Mouse (Mus musculus): ENCODE results near the gene Sap18b.
"Not testable (repeated sequence)": the region's sequence is repeated elsewhere in the genome, so short reads cannot be mapped to it uniquely, and the experiment has no call there.

The Sap18b gene

DNA sequence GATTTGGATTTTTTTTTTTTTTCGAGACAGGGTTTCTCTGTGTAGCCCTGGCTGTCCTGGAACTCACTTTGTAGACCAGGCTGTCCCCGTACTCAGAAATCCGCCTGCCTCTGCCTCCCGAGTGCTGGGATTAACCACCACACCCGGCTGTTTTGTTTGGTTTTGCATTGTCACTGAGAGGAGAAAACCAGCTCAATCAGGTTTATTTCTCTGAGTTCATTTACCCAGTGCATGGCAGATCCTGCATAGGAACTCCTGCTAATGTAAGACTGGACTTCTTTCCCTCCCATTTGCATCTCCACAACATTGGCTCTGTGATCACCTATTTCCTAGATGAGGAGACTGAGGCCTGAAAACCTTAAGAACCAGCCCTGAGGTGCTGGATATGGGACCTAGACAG lies 3.0 kb upstream of the Sap18b start:
- no peak for DNase-seq (ENCODE audit: low spot score)

DNA sequence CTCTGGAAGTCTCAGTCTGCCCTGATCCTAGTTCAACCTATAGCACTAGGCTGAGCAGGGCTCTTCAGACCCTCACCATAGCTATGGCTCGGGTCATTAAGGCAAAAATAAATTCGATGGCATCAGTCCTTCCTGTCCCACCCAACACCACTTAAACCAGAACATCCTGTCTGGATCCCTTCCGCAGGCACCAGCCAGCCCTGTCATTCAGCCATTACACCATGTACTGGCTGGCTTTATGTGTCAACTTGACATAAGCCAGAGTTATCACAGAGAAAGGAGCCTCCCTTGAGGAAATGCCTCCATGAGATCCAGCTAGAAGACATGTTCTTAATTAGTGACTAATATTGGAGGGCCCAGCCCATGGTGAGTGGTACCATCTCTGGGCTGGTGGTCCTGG lies 2.4 kb upstream of the Sap18b start:
- no peak for DNase-seq (ENCODE audit: low spot score)

DNA sequence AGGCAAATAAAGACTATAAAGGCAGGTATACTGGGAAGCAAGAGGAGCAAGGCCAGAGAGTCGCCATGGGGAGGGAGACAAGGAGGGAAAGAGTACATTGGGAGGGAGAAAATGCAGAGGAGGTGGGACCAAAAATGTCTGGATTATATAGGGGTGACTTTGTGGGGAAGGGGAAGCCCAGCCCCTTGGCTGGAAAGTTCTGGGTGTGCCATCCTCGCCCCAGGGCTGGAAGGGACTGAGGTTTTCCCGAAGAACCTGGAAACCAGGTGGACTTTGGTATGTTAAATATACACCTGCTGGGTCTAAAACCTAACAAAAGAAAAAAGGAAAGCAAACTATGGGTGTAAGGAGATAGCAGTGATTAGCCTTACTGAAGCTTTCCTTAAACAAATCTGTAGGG lies 5.0 kb downstream of the Sap18b start:
- DNase-seq (ENCODE audit: low spot score) = no peak

DNA sequence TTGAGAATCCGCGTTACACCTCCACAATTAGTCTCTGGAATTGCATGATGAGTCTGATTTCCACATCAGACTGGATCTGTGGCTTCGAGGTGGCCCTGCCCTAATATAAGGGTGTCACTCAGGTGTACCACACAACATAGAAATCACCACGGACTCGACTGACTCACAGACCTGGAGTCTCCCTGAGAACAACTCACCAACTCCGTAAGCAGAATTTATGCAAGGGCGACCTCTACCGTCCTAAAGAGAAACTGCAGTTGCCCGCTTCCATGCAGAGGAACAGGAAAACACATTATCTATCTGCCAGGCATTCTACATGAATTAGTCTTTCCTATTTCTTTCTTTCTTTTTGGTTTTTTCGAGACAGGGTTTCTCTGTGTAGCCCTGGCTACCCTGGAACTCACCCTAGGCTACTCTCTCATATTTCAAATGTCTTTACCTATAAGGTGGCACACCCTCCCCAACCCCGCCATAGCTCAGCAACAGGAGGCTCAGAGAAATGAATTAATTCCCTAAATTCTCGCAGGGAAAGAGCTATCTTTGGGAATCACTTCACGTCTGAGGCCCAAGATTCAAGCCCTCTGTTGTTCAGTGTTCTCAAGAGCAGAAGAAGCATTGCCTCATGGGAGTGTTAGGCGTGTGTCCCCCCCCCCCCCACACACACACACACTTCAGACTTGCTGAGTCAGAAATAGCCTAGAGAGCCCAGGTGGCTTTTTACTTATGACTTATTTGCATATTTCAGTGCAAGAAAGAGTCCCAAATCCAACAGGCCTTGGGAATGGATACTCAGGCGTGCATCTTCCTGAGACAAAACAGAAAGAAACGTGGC lies 7.7 kb downstream of the Sap18b start:
- peak; percentile 90 for DNase-seq (ENCODE audit: low spot score)

DNA sequence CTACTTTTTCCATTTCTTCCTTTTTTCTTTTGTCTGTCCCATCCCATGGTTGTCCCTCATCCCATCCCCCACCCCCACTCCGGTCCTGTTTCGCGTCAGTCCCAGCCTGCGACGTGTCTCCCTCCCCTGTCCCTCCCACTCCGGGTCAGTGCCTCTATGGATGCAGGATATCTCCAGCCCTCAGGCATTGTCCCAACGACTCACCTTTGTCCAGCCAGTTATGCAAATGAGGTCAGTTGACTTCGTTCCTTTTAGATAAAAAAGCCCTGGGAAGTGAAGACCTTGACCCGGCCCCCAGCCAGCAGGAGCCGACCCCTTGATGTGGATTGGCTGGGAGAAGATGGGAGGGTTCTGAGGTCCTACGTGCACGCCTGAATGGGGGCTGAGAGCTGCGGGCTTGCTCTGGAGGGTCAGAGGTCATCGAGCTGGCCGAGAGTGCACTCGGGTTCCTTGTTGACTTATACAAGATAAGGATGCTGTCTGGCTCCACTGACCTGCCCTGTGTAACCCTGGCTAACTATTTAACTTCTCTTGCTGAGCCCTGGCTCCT lies 8.4 kb downstream of the Sap18b start:
- no peak for DNase-seq (ENCODE audit: low spot score)

DNA sequence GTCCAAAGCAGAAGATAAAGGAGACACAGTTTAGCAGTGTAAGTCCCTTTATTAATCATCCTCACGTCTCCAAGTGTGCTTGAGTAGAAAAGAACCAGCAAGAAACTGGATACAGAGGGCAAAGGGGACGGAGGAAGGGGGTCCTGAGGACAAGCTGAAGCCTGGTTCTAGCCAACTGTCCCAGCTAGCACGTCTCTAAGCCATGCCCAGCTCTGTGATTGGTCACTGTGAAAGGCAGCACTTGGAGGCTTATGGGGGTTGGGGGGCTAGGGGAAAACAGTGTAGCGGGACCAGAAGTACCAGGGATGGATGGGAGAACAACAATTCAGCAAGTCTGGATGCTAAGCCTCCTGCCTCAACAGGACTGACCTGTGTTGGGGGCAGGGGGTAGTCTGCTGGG lies 10.7 kb downstream of the Sap18b start:
- no peak for DNase-seq (ENCODE audit: low spot score)

DNA sequence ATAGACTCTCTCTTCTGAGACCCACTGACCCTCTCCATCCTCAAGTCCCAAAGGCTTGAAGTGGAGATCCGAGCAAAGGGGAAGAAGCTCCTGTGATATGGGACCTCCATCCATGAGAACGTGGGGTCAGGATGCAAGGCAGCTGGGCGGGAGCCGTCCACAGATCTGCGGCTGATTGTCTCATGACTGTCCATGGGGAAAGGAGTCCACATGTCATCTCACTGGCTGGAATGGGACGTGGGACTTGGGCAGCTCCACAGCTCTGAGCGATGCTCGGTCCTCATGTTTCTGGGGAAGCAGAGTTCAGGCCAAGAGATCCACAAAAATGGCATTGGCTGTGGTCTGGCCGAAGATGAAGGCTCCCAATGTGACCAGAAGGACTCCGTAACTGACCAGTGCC lies 12.1 kb downstream of the Sap18b start:
- no peak for DNase-seq (ENCODE audit: low spot score)

DNA sequence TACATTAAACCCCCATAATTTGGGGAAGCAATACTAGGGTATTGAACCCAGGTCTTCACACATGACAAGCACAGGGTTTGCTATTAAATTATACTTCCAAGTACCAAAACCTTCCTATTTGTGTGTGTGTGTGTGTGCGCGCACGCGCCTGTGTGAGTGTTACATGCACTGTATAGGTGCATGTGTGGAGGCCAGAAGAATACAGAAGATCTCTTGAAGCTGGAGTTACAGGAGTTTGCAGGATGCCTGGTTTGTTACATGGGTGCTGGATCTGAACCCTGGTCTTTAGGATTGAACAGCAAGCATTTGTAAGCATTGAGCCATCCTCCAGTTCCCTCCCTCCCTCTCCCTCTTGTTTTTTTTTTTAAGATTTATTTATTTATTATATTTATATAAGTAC lies 14.1 kb downstream of the Sap18b start:
- no peak for DNase-seq (ENCODE audit: low spot score)

DNA sequence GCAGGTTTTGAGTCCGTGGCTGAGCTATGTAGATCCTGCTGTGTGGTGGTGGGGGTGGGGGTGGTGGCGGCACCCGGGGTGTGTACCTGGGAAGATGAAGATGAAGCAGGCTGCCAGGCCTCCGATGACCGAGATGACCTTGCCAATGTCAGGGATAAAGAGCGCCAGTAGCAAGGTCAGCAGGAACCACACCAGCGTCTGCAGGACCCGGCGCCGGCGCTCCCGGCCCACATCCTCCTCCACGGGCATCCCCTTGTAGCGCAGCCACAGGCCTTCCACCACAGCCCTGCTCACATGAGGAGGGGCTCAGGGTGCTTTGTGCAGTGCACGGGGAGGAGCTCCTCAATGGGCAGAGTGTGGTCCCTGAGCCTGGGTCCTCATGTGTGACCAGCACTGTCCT lies 16.3 kb downstream of the Sap18b start:
- DNase-seq (ENCODE audit: low spot score) = no peak

DNA sequence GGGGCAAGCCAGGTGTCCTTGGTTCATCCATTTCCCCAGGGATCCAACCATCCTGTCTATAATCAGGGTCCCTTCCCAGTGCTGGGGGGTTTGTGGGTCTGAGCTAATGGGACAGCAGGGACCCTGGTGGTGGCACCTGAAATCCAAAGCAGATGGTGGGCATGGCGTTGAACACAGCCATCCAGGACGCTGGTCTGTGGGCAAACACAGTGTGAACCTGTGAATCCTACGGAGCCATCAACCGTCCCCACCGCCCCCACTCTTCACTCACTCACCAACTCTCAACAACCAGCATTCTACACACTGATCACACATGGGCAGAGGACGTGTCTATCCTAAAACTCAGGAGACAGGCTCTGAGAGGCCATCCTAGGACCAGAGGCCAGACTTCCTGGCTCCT lies 18.8 kb downstream of the Sap18b start:
- no peak for DNase-seq (ENCODE audit: low spot score)

DNA sequence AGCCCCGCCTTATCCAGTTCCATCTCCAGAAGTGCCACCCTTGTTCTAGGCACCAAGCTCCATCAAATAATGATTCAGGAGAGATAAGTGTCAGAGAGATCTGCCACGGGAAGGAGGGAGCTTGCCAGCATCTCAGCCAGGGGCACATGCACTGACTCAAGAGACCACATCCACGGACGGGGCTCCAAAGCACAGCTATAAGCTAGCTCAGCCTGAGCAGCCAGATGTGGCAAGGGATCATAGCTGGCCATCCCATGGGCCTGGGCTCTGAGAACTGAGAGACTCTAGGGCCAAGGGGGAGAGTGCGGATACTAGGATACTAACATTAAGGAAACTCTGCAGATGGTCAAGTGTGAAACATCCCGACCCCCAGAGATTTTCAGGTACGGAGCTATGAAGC lies 19.9 kb downstream of the Sap18b start:
- no peak for DNase-seq (ENCODE audit: low spot score)

DNA sequence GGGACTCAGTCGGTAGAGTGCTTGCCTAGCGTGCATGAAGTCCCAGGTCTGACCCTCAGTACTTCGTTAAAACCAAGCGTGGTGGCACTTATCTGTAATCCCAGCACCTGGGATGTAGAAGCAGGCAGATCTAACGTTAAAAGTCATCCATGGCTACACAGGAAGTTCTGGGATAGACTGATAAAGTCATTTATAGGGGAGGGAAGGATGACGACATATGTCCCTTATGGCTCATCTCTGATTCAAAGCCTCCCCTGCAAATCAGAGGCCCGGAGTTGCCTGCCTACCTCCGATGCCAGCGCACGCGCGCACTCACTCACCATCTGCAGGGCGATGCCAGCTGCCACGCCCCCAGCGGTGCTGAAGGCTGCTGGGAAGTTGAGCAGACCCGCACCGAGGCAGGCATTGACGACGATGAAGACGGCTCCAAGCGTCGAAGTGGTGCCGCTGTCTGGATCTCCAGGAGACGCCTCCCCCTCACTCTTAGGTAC lies 23.0 kb downstream of the Sap18b start:
- peak; percentile 35 for DNase-seq (ENCODE audit: low spot score)

DNA sequence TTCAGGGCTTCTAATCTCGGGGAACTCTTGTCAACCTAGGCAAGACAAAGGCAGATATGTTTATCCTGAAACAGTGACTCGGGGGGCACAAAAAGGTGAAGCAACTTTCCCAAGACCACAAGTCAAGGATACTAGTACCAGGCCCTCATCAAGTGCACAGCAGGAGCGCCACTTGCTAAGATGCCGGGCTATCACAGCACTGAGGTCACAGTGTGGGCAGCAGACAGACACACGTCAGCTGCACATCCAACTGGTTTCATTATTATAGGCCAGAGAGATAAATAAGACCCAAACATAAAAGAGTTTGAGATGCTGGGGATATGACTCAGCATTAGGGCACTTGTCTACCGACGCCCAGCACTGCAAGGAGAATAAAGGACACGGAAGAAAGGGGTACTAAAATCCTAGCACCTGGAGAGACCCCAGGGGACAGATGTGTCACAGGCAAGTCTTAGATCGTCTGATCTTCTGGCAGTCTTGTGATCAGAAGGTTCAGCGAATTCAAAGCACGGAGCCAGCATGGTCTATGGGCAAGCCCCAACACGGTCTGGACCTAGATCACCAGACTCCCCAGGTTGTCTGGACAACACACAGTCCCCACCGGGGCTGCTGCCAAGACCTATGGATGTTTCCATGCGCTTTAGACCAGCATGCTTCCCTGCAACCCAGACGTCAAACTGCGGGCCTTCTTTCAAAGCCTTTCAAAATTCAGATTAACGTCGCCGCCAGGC lies 23.8 kb downstream of the Sap18b start:
- no peak for DNase-seq (ENCODE audit: low spot score)

DNA sequence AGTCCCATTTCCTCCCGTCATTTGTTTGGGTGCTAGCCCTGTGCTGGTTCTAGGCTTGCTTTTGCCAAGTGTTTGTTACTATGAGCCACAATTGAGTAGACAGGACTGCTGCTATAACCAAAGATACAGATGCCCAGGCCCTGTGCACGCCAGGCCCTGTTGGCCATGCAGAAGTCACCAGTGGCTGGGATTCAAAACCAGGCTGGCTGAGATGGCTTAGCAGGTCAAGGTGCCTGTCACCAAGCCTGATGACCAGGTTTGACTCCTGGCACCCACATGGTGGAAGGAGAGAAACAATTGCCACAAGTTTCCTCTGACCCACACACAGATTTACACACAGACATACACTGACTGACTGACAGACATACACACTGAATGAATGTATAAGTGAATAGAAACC lies 25.2 kb downstream of the Sap18b start:
- no peak for DNase-seq (ENCODE audit: low spot score)

DNA sequence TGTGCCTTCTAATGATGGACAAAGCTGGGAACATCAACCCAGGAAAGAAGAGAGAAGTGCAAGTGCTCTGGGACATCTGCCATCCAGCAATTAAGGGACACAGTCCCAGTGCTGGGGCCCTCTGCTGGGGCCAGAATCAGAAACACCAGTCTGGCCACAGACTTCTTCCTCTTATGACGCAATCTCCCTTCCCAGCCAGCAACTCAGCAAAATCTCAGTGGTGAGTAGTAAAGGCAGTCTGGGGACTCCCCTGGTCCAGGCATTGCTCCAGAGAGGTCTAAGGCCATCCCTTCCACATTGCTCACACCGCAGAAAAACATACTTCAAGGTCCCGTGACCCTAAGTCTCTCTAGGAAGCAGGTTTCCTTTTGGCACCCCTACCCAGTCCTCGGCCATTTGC lies 27.1 kb downstream of the Sap18b start:
- peak; percentile 22 for DNase-seq (ENCODE audit: low spot score)

DNA sequence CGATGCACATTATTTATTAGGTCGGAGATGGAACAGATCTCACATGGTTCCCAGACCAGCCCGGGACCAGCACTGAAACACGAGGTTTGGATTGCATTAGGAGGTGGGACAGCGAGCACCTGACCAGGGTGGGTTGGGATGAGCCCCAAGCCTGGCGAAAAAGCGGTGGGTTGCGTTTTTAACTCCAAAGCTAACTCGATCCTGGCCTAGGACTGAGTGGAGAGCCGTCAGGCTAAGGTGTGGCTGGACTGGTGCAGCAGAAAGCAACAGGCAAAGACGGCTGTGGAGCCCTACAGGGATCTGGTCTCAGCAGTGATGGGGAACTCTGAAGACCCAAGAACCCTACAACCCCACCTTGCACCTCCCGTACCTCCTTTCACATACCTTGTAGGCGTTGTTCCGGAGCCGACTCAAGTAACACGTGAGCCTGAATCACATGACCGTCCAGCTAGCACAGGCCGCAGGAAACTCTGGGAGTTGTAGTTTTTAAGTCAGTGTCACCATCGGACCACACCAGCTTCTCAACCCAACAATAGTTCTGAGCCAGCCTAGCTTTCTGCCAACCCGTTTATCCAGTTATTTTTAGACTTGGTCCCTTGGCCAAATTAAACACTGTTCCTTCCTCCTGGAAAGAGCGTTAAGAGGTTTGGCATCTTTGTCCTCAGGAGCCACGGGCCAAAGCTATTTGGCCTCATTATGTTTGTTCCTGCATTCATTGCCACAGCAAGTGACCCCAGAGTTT lies 28.1 kb downstream of the Sap18b start, which contains the start of gene Slc38a7:
TSS of gene Slc38a7 (minus strand) at position 438 of the 742 bp plus-strand sequence.
- DNase-seq (ENCODE audit: low spot score) = peak; percentile 86

DNA sequence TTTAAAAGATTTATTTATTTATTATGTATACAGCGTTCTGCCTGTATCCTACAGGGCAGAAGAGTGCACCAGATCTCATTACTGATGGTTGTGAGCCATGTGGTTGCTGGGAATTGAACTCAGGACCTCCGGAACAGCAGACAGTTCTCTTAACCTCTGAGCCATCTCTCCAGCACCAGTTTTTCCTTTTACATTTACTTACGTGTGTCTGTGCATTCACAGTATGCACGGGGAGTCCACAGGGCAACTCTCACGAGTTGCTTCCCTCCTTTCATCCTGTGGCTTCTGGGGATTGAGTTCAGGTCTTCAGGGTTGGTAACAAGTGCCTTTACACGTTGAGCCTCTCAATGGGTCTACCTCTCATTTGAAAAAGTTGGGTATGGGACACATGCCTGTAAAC lies 29.0 kb downstream of the Sap18b start:
- DNase-seq (ENCODE audit: low spot score) = no peak

DNA sequence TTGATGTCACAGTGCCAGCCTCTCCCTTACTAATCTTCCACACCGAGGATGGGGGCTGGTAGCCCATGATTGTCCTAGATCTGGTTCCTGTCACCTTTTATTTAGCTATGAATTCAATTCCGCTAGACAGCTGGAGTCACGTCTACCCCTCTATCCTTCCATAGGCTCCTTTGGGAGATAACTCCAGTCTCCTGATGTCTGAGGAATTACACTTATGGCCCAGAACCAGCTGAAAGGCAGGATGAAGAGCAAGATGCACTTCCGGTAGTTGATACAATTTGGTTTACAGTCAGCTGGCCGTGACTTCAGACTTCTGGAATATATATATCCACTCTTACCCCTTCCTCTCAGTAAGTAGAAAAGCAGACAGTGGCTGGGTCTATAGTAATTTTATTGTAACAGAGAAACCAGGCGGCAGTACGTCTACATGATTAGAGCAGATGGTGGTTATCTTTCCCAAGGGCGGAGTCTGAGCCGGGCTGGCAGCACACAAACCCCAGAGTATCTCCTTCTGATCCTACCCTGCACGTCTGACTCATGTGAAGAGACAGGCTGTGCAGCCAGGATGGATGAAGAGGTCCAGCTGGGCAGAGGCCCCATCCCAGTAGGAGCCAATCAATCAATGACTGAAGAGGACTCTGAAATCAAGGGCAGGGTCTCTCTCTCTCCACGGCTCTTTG lies 38.8 kb downstream of the Sap18b start:
- not testable (repeated sequence) for DNase-seq (ENCODE audit: low spot score)

DNA sequence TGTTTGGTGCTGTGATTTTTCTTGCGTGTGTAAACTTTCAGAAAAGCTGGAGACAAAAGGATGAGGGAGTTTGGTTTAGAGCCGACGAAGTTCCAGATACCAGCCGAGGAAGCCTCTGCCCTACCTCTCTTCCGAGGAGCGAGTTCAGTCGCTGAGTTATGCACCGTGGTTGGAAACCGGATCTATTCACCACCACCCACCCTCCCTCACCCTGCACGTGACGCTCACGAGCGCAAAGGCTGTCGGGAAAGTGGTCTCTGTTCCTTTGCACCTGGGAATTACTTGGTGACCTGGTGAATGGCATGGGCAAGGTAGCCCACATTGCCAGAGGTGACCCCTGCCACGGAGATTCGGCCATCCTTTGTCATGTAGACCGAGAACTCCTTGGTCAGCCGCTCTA lies 39.7 kb downstream of the Sap18b start:
- DNase-seq (ENCODE audit: low spot score) = not testable (repeated sequence)

DNA sequence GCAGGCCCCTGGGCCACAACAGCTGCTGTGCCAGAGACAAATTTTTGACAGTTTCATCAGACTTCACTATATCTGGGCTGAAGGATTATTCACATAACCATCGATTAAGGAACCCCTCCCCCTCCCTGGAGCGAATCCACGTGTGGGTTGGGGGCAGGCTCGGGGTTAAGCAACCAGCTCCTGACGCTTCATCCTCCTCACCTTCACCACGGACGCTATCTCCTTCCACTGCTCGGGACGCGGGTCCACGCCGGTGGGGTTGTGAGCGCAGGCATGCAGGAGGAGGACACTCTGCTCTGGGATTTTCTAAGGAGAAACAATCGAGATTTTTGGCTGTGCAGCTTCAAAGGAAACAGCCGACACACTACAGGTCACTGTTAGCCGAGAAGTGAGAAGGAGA lies 46.5 kb downstream of the Sap18b start:
- DNase-seq (ENCODE audit: low spot score) = no peak

DNA sequence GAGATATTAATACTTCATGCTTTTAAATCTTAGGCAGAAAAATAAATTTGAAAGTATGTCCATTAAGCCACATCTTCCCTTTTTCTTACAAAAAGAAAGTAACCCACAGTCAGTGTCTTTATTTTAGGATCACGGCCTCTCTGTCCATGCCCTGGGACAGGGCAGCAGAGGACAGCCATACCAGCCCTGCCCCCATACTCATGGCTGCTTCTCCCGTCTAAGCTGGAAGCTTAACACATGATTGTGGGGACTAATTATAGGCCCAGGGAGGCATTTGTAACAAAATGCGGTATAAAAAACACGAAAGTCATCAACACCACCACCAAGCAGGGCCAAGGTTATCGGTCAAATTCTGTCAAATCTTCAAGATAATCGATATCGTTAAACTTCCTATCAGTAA lies 50.1 kb downstream of the Sap18b start:
- DNase-seq (ENCODE audit: low spot score) = no peak

All from layer of hippocampus, adult 11-12 months (tissue).